Mouse (Mus musculus) thymus, postnatal 36 days (tissue): ENCODE data around the gene Snd1.
"Not testable (repeated sequence)": the region's sequence is repeated elsewhere in the genome, so short reads cannot be mapped to it uniquely, and the experiment has no call there.

Source experiments
- DNase-seq, 2 experiments: peaks; one replicate each; pipeline ENCODE4 v3.0.0; 2022; ENCODE audit warnings: mixed read lengths in 2 of 2

Gene Snd1

DNA sequence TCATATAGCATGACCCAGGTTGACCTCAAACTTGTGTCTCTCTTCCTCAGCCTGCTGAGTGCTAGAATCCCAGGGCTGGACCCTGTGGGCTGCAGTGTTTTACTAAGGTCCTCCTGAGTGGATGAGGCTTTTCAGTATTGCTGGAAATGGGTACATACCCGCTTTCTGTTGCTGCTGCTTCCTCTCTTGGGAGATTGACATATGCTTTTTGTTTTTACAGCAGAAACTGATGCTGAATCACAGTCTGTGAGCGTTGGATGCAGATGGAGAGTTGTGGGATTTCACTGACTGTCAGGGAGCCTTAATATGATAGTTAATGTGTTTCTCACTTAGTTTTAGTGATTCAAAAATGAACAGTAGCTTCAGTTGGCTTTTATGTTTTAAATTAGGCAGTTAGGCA, 11.5 kb downstream of the Snd1 start:
- DNase-seq, result no peak

DNA sequence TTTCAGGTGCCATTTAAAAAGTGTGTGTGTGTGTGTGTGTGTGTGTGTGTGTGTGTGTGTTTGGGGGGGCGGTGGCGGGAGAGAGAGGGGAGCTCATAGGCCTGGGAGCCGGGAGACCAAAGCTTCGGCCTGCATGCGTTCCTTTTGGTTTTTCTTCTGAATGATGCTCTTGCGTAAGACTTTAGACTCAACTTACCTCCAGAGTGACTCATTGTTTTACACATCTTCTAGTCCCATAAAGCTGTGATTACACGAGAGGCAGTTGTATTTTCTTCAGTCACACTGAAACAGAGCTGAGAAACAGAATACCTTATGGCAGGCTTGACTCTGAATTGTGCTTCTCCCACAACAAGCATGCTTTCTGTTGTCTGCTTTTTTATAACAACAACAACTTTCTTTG, 12.0 kb downstream of the Snd1 start:
- DNase-seq, result no peak

DNA sequence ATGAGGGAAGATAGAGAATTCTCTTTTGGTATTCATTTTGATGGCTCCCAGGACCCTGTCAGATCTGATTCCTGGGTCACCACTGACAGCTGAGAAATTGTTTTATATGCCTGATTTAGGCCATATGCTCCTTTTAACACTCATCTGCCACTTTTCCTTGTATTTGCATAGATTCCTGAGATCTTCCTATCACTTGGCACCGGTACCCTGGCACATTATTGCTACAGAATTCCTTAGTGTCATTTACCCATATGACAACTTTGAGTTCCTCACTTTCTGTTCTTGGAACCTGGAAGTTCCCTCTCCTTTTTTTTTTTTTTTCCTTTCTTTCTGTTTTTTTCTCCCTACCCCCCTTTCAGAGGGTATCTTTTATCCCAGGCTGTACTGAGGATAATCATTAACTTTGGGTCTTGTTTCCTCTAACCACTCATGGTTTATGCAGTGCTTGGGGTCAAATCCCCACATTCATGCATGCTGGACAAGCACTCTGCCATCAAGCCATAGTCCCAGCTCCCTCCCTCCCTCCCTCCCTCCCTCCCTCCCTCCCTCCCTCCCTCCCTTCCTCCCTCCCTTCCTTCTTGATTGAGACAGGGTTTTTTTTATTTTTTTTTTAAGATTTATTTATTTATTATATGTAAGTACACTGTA, 13.4 kb downstream of the Snd1 start:
- DNase-seq, result no peak

DNA sequence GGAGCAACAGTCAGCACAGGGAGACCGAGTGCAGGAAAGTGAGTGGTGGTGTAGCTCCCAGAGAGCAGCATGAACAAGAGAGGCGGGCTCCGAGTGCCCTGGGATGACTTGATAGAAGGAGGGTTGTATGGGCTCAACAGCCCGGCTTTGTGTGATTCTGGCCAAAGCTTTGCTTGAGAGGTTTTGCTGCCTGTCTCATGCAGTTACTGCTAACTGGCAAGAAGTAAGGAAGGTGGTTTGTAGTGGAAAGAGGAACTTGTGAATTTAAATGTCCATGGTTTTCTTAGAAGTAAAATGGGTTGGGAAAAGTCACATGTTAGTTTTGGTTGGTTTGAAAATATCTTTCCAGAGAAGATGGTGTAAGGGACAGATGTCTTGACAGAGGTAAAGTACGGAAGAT, 15.7 kb downstream of the Snd1 start:
- no peak for DNase-seq

DNA sequence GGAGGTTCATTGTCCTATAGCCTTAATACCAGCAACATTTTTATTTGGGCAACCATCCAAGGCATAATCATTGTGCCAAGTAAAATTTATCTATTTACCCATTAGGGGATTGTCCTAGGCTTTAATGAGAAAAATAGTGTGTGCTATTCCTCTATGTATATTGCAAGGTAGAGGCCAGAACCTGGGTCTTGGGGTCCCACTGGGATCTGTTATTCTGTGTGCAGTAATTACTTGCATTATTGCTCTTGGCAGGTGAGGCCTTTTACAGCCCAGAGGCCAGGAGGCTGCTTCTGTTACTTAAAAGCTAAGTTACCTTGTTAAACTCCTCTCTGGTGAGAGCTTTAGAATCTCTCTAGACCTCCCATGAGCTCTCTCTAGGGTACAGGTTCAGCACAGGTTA, 16.3 kb downstream of the Snd1 start:
- no peak for DNase-seq

DNA sequence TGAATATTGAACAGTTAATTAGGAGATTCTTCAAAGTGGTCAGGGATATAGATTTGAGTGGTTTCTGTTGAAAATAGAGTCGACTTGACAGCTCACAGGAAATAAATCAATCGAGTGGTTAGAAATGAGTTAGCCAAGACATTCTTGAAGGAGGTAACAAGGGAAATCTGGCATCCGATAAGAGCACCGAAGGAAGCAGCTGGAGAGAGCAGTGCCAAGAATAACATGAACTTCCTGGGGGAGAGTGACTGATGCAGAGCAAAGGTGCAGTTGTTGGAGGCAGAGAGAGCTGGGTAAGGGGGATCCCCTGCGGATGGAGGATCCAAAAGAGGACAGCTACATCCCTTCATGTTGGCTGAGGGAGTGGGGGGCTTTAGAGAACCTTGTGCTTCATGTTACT, 22.9 kb downstream of the Snd1 start:
- no peak for DNase-seq

DNA sequence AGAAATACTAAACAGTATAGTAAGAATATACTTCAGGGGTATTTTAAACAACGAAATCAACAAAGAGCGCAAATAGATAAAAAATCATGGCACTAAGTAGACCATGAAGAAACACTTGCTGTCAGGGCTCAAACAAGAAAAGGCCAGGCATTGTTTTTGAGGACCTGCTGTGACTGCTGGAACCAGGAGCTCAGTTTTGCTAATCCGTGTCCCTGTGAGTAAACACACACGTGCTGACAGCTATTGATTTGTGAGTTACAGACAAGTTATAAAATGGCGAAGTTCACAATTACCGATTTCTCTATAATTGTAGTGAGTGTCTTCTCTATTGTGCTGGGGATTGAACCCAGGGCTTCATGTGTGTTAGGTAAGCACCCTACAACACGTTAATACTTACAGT, 27.6 kb downstream of the Snd1 start:
- DNase-seq, result no peak

DNA sequence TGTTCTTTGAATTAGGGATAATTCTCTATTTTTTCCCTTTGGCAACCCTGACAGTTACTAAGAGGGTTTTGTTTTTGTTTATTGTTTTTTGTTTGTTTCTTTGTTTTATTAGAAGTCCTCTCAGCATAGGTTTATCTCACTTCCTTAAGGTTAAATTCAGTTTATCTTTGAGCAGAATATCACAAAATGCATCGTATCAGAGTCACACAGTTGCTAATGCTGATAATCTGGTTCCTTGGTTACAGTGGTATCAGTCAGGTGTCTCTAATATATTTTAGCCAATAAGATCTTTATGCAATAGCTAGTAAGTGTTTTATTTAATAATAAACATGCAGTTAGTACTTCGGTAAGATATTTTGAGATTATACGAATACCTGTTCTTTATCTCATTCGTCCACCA, 28.2 kb downstream of the Snd1 start:
- no peak for DNase-seq

DNA sequence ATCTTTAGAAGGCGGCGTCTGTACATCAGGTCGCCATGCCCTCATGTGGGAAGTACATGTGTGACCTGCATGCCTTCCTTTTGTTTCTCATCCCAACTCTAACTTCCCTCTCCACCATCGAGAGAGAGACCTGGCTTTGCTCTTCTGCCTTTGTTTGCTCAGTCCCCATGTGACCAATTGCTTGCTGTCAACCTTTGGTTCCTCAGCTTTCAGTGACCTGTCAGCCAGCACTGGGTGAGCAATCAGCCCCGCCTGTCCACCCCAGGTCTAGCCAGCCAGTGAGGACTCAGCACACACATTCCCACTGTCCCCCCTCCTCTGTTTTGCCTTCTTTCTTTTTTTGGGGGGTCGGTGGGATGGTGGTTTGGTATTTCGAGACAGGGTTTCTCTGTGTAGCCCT, 29.7 kb downstream of the Snd1 start:
- no peak for DNase-seq

DNA sequence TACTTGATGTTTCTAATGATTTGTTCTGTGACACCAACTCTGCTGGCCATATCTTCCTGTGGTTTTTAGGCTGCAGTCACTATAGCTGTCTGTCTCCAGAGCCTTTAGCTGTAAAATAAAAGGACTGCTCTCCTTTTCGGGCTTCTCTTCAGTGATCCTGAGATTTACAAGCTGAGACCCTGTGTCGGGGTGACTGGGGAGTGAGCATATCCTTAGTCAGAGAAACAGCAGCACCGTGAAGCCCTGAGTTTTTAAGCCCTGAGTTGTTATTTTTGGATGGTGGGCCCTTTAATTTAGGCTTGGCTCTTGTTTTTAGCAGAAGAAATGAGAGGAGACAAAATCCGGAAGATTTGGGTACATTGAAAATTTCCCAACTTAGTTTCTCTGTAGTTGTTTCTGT, 32.8 kb downstream of the Snd1 start:
- DNase-seq, result no peak

DNA sequence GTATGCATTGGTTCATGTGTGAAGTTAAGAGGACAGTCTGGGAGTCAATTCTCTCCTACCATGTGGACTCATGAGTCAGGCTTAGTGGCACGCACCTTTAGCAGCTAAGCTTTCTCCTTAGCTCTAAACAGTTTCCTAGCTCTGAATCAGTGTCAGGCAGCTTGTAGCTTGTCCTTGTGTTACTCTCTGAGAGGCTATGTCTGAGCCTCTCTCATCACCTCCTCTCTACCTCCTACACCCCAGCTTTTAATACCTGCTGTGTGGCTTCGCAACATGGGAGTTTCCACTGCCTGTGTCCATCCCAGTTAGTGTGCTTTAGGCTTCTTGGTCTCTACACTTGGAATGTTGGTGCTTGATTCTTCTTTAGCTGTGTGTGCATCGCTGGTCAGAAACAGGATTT, 39.3 kb downstream of the Snd1 start:
- DNase-seq, result no peak

DNA sequence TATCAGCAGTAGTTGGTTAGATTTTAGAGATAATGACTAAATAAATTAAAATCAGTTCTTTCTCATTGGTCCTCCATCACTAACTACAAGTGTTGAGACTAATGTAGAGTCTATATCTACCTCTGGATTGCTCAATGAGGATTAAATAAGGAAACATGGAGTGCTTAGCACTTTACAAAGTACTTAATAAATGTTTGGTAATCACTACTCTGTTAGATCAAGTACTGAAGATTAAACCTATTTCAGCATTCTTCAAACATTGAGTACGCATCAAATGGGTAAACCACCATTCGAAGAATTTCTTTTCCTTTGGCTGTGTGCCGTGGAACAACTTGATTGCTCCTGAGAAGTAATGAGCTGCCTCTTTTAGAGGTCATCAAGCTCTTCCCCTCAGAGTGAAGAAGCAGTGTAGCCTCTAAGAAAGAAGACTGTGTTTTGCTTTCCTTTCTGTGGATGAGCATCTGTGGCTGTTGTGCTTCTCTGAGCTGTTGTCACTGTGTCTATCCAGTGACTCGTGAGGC, 40.0 kb downstream of the Snd1 start:
- no peak for DNase-seq

DNA sequence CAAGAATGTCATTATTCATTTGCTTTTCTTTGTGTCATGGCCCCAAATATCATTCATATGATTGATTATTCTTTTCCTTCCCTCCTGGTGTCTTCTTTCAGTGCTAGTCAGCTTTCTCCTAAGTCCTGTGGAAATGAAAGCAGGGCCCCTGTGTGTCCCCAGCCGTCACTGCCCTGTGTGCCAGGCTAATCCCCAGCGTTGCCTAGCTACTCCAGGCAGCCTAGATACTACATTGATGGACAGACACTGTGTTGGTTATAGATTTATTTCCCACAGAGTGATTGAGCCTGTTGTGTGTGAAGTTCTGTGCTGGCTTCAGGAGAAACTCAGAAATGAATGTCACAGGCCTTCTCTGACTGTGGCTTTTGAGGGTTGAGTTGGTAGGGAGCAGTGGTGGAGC, 41.7 kb downstream of the Snd1 start:
- DNase-seq, result no peak

DNA sequence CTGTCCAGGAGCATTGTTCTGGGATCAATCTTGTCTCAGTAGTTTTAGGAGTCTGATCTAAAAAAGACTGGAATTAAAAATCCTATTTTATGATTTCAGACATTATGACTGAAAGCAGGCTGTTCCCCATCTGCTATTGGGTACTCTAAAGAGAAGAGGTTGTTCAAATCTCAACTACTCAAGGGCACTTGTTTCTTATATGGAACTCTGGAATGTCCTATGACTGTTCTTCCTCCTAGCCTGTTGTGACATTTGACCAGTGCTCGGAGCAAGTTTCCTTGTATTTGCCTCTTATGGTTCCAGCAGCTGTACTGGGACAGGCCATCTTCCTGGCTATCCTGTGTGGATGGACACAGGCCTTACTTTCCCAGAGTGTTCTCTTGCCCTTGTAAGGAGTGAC, 42.1 kb downstream of the Snd1 start:
- DNase-seq, result no peak

DNA sequence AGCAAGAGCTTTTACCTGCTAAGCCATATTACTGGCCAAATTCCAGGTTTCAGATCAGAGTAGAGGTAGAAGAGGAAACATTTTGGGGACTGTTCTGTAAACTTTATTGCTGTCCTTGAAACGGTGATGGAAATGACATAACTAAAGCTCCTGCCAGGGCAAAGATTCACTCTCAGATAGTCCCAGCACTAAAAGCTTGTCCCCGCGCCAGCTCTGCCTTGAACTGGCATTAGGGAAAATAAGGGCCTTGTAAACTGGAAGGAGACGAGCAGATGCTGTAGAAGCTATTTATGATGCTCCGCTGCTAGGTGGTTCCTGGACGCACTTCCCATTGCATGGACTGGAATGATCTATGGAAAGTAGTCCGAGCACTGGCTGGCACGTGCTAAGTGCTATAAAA, 44.5 kb downstream of the Snd1 start:
- DNase-seq, result no peak

DNA sequence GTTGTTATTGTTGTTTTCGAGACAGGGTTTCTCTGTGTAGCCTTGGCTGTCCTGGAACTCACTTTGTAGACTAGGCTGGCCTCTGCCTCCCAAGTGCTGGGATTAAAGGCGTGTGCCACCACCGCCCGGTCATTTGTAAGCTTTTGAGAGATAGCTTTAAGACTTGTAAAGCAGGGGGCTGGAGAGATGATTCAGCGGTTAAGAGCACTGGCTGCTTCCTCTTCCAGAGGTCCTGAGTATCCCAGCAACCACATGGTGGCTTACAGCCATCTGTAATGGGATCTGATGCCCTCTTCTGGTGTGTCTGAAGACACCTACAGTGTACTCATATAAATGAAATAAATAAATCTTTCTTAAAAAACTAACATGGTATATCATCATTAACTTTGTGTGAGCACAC, 45.8 kb downstream of the Snd1 start:
- DNase-seq, result not testable (repeated sequence)

DNA sequence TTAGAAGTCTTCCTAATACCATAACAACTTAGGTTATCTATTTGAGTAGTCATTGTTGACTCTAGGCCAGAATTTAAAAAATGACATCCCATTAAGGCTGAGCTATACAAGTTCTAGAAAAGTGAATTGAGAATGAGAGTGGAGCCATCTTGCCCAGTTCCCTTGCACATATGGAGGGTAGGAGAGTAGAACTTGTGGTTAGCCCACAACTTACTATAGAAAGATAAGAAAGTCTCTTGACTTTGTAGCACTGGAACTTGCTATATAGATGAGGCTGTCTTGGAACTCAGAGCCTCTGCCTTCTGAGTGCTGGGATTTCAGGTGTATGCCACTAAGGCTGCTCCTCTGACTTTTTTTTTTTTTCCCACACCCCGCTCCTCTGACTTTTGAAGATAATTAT, 46.5 kb downstream of the Snd1 start:
- DNase-seq, result no peak

DNA sequence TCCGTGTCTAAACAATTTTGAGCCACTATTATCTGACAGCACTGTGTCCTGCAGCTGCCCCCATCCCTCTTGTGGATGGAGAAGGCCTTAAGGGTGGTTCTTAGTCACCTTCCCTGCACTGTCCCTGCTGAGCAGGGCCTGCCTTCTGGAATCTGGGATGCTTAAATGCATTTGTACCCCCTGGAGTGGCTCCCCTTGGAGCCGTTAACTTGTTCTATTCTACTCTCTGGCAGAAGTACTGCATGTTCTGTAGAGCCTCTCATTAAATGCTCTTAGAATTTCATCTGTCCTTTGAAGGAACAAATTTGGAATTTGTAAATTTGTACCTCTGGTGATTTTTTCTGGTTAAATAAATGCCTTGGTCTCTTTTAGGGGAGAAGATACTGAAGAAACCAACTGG, 50.6 kb downstream of the Snd1 start:
- no peak for DNase-seq

DNA sequence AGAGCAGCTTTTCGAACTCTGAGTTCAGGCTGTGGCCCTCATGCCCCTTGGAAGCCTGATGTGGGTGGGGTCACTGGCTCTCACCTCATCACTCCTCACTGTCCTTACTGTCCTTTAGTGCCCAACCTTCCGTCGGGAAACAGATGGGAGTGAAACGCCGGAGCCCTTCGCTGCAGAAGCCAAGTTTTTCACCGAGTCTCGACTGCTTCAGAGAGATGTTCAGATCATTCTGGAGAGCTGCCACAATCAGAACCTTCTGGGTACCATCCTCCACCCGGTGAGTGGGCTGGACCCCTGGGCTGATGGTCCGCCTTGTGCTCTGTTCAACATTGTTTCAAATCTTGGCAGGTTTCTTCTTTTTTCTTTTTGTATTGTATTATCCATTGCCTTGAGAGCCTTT, 52.5 kb downstream of the Snd1 start:
- DNase-seq, result no peak

DNA sequence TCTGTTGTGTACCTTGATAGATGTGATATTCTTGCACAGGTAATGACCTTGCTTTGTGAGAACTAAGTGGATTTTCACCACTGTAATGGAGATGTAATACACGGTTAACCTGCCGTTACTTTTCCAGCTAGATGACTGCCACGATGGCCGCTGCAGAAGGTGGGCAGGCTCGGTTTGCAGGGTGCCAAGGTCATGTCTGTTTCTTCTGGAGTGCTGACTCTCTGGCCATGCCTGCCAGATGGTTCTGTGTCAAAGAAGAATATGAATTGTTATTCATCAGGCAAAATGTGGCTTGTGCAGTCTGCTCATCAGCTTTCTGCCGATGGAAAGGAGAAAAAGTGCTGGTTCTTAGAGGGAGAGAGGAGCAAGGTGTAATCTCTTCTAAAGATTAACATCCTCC, 53.3 kb downstream of the Snd1 start:
- DNase-seq, result no peak

DNA sequence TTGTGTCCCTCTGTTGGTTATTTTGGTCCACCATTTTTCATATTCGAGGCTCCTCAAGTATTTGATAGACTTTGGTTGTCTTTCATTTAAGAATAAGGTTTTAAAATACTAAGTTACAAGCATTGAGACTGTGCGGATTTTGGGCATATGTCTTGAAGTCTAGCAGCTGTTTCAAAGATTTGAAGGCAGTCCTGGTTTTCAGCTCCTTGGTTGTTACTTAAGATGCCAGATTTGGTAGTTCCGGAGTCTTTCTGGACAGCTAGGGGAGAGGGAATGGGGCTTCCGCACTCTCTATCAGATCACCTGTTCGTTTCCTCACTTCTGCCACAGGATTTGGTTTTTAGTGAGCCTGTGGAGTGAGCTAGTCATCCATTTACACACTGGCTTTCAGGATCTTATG, 61.5 kb downstream of the Snd1 start:
- no peak for DNase-seq

DNA sequence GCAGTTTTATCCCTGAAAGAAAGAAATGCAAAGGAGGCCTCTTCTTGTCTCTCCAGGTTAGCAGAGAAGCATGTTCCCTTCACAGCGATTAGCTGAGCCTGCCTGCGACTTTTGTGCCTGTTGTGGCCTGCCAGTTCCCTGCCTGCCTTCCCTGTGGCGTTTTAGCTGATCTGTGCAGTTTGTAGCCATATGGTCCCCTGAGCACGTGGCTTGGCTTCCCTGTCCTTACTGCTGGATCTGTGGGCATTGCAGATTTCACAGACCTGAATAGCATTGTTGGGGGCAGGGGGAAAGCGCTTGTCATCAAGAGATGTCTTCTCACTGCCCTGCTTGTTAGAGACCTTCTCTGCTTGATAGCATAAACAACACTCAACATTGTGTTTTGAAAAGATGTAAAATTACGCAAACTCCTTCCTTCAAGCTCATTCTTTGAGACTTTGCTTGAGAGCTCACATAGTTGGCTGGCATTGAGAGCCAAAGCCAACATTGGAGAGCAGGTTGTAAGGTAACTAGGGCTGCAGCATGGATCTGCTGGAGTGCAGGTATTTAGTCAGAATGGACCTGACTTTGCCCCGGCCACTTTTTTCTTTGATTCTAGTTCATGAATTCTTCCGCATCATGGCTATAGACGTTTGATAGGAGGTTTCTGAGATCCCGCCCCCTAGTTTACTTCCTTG, 63.0 kb downstream of the Snd1 start:
- no peak for DNase-seq

DNA sequence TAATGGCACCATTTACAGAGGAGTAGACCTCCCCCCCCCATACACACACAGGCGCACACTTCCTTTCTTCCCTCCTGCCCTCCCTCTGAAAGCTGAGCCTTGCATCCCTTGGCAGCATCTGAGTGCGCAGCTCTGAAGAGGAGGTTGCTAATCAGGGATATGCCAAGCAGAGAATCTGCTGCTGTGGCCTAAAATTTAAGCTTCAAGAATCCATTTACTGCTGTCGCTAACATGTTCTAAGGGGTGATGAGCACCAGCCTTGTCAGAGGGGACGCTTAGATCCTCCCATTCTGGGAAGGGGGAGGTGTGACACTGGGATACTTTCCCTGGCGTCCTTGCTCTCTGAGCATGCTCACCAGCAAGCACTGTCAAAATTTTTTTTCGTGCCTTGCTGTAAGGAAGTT, 67.4 kb downstream of the Snd1 start:
- DNase-seq, result no peak

DNA sequence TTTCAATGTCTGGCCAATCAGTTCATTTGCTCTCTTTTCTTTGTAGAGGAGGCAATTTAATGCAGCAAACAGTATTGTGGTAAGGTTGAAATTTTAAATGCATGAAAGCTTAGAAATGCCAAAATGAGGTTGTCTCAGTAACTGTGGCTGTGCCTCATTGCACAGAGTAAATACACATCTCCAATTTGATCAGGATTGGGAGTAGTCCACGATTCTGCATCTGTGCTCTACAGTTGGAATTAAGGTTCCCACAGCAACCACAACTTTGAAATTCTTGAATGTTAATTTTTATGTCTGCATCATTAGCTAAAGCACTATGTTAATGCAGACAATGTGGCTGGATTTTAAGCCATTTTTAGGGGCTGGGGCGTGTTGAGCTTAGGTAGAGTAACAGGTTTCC, 72.0 kb downstream of the Snd1 start:
- DNase-seq, result no peak

DNA sequence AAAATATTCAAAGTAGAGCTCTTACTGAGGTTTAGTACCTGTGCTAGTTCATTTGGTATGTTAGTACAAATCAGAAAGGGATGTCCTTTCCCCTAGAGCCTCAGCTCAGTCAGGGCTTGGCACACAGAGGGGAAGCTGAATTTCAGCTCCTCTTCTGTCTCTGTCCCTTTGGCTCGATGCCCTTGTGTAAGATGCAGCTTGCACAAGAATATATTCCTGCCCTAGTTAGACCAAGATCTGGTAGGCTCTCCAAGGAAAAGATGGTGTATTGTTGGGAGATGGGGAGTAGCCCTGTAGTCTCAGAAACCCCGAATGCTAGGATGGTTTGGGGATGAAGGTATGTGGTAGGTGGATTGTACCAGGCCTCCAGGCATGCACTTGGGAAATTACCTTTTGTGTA, 74.4 kb downstream of the Snd1 start:
- DNase-seq, result no peak
